Mouse (Mus musculus) left cerebral cortex, adult 9 months (tissue): ENCODE data around the gene Ntng1.

ENCODE experiments used
- DNase-seq, 2 experiments: peaks; one replicate each; pipeline ENCODE4 v3.0.0; 2022; ENCODE audit warnings: low spot score in 2 of 2

Gene Ntng1

DNA sequence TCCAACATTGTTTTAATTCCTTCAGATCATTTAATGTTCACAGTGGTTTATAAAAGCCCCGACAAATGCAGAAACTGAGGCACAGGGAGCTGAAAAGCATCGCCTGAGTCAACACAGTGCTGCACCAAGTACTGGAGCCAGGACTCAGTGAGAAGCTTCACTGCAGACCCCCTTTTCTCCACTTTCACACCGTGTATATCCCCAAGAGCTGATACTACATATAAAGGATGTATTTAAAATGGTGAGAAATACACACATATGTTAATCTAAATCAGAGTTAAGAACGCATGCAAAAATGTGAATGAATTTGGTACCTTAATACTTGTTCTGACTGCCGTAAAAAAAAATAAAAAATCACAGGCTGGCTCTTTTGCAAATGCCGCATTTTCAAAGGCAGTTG is 88.4 kb downstream of the Ntng1 start:
- DNase-seq, result no peak

DNA sequence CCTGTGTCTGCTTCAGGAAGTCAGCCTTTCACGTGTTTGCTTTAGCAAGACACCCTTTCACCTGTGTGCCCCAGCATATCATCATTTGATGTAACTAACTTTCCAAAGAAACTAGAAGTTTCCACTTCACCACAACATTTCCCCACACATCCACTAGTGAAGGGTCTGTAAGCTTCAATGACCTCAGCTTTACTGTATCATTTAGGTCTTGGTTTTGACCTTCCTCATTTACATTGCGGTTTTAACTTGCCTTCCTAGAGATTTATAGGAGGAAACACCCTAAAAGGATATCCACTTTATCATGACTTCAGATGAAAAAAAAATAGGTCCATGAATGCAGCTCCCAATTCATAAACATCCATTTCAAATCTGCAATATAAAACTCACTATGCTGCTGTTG is 89.7 kb downstream of the Ntng1 start:
- no peak for DNase-seq

DNA sequence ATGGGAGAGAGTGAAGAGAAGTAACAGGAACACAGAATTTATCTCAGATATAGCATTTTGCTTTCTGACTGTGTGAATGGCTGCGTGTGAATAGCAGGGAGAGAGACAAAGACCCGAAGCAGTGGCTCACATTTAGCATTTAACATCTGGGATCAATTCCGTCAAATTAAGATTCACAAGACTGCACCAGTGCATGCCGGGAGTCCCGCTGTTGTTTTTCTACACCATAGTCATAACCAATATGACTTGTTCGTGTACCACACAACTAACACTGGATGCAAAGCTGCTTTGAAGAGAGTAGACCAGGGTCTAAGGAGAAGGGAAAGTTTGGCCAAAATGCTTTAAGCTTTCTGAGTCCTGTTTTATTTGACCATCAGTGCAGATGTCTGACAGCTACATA is 95.7 kb downstream of the Ntng1 start:
- DNase-seq, result no peak

DNA sequence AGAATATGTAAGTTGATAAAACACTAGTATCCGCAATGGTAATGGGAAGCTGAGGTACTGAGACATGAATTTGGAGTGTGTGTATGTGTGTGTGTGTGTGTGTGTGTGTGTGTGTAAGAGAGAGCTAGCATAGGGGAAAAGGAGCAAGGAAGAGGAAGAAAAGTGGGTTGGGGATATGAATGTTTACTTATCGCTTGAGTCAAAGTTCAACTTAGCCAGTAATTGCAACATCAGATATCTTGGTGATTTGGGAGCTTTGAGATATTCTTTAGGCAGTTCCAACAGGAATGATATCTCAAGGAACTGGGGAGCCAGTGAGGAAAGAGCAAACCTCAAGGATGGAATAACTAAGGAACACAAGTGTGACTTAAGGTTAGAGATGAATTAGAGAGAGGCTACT is 97.1 kb downstream of the Ntng1 start:
- DNase-seq, result no peak

DNA sequence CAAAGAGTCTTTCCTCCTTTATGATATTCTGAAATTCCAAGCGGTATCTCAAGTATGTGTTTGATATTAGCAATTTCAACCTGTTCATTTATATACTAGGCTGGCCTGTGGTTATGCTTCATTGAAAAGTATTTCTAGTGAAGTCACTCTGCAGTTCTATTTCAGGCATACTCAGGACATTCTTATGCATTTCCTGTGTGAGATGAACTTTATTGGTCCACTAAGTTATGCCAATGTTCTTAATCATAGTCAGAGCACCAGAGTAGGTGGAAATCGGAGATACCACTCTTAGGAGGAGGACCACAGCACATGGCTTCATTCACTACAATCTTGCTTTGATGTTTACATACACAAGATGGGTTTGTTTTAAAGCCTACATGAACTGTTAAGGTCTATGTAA is 99.6 kb downstream of the Ntng1 start:
- DNase-seq, result no peak

DNA sequence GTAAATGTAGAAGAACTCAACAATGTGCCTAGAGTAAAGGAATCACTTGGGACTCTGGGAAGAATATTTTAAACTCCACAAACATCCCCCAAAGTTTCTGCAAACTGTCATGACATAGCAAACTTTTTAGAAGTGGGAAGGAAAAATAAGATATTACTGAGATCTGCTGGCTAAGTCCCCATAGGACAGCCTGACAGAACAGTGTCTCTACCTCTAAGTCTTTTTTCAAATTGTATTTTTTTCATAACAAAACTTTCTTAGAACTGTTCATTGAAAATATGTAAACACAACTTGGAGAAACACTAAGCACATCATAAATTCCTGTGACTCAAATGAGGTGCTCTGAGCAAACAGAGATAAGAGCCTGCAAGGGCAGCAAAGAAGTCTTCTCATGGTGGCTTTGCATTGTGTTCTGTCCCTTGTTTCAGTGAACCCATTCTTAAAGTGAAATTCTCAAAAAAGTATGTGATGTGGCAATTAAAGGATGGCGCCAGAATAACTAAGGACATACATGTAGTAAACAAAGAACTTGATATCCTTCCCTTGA is 100.1 kb downstream of the Ntng1 start:
- no peak for DNase-seq

DNA sequence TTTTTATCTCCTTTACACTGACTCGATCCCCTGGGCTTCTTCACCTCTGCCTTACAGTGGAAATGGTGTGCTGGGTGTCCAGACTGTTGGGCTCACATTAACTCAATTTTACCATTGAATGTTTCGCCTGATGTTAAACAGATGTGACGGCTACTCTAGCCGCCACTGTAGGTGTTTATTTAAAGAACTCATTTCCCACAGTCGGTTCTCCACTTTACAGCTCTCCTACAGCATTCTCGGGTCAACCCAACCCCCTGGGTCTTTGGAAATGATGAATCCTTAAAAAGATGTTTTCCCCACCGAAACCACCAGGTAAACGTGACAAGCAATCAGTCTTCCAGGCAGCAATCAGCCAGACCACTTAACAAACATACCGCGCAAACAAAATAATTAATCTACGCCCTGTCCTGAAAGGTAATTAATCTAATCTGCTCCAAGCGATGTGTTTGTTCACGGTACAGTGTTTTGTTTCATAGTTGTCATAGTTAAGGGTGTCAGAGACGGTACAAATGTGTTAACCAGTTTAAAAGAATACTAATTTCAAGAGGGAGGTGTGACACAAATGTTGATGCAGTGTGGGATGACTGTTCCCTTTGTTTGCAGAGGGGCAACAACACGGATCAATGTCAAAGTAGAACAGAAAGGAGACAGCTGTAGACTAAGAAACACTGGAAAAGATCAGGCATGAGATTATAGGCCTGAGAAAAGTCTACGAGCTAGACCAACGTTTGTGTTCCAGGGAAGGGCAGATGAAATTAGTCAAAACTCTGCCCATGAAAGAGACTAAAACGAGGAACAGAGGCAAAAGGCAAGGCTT is 120.8 kb downstream of the Ntng1 start:
- no peak for DNase-seq

DNA sequence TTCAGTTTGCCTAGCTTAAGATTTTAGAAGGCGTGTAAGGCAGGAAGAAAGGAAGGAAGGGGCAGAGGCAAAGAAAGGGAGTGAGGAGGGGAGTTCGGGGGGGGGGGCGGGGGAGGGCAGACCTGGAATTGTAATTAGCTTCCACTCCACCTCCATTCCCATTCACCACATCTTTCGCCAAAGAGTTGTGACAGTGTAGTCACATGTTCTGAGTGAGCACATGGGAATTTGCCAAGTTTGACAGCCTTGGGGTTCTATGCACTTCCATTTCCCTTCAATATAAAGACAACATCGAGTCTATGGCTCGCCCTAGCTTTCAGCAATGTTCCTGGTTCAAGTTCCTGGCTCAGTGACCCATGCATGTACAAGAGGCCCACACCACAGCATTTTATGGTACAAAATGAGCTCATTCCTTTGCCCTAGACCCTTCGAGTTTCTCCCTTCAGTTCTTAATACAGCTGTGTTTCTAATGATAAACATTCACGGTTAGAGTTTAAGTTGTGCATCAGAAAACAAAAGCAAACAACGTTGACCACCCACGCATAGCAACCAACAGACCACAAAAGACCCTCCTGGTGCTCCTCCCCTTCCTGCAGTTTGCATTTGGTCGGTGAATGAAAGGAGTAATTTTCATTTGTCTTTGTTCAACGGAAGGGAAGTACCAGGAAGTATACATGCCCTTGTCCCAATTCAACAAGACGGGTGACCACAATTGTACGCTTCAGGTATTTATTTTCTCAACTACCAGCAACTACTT is 132.8 kb downstream of the Ntng1 start:
- DNase-seq, result no peak

DNA sequence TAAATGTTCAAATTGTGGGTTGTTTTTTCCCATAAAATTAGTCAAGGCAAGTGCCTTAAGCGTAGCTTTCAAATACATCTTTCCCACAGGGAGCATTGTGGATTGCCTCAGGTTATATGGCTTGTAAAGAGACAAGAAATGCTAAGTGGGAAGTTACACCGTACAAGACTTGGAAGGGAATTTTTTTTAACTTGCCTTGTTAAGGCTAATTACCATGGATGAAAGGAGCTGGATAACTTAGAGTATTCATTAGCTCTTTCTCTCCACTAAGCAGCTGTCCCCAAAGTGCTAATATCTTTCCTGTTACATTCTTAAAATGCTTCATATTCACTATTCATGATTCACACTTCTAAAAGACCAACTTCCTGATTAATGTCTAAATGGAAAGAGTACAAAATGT is 133.4 kb downstream of the Ntng1 start:
- DNase-seq, result peak in 1 of 2 experiments; percentile 6

DNA sequence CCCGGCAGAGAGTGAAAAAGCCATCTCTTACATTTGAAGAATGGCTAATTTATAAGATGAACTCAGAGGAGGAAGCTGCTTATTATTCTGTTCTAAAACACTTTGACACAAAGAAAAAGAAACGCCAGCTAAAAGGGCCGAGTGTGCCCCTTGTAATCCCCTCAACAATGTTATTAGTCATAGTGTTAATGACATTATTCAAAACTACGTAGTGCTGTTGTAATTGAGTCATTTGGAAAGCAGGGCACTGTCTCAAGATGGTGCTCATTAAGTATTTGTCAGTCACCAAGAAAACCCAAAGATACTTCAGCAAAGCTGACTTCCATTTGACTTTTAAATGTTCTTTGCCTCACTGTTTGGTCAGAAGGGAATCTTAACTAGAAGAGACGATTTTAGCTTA is 143.5 kb downstream of the Ntng1 start:
- no peak for DNase-seq

DNA sequence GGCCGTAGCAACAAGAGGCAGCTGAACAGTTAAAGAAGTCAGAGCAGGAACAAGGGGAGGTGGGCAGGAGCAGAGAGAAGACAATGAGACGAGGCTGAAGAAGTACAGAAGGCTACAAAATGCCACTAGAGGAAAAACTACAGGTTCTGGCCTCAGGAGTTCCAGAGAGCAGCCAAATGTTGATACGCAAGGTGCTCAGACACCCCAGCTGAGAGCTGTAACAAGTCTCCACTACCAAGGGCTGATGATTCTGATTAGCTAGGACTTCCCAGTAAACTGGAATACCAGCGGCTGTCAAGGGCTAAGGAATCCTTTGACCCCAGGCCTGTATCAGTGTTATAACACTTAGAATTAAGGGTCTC is 148.2 kb downstream of the Ntng1 start:
- no peak for DNase-seq

DNA sequence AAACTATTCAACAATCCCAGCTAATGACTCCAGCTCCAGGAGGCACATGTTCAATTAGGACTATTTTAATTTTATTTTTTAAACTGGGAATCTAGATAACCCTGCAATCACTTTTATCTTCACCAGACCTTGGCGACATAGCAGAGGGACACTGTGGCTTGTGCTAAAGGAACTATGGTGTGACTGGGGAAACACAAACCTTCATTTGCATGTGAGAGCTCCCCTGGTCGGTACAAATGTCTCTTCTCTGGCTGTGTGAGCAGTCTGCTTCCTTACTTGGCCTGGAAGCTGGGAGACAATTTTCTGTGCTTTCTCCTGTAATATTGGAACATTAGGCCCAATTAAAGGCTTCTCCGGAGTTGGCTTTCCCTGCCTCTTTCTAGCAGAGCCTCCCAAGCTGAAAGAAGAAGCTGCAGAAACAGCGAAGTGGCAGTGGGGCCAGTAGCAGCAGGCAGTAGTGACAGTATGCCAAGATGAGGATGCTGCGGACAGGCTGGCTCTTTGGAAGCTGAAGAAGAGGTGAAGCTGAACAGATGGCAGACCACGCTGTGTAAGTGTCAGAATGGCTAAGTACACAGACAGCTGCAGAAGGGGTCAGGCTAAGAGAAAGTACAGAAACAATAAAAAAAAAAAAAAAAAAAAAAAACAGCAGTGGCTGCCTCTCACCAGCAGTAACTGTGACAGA is 148.7 kb downstream of the Ntng1 start:
- DNase-seq, result peak in 1 of 2 experiments; percentile 6

DNA sequence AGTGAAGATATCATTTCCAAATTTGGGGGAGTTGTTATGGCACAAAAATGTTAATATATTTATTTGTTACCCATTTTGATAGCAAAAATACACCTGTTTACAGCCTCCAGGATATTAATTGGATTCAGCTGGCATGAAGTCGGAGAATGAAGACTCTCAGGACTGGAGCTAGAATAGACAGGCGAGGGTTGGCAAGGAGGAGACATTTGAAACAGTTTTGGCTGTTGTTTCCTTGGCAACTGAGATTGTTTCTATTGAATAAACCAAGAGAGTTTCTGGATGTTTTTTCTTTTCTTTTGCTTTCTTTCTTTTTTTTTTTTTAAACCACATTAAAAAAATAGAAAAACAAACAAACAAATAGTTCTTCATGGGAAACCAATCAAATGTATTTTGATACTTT is 159.7 kb downstream of the Ntng1 start:
- DNase-seq, result peak in 1 of 2 experiments; percentile 13

DNA sequence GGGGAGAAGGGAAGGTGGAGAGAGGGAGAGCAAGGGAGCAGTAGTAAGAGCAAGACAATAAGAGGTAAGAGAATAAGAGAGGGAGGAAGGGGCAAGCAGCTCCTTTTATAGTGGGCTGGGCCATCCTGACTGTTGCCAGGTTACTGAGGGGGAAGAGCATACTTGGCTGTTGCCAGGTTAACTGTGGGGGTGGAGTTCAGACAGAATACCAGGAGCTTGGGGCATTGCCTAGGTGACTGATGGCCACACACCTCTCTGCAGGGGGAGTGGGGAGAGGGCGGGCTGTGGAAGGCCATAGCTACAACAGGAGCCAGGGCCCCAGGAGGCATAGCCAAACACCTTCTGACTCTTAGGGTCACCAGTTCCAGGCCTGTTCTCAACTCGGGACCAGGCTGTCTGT is 166.2 kb downstream of the Ntng1 start:
- DNase-seq, result no peak

DNA sequence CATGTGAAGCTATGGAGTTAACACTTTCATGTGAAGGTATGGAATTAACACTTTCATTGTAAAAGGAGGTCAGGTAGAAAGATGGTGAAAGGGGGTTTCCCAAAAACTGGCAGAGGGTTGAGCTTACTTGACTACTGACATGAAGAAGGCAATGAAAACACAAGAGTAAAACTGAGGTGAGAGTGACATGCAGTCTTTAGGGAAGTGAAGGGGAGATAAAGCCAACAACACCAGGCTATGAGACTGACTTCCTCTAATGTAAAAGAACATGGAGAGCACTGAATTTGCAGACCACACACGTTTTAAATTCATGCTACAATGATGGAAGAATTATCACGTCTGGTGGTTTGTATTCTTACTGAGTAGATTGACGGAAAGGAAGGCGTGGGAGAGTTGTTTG is 168.7 kb downstream of the Ntng1 start:
- no peak for DNase-seq

DNA sequence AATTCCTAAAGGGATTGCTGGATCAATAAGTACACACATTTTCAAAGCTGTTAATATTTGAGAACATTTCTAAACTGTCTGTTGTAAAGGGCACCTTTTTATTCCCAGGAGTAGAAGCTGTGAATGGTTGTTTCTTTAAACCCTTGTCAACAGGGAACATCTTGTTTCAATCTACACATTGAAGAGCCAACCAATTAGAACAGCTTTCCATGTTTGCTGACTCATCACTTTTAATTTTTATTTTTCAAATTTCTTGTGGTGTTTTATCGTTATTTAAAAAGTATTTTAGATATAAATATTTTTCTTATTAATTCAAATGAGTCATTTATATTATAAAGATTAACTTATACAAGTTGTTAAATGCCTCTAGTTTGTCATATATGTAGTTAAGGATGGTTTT is 172.3 kb downstream of the Ntng1 start:
- no peak for DNase-seq

DNA sequence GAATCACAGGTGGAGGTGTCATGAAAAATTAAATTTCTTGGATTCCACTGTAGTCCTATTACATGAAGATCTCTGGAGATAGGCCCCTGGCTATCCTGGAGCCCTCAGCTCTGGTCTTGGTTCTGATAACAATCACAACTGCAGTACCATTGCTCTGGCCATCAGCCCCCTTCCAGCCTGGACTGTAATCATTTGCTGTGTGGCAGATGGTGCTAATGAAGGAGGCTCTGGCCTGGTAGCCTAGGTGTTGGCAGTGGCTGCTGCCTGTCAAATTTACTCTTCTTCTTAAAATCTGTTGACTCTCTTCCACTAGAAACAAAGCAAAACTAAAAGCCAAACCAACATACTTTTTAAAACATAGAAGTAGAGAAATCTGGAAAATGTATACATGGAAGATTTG is 173.6 kb downstream of the Ntng1 start:
- no peak for DNase-seq

DNA sequence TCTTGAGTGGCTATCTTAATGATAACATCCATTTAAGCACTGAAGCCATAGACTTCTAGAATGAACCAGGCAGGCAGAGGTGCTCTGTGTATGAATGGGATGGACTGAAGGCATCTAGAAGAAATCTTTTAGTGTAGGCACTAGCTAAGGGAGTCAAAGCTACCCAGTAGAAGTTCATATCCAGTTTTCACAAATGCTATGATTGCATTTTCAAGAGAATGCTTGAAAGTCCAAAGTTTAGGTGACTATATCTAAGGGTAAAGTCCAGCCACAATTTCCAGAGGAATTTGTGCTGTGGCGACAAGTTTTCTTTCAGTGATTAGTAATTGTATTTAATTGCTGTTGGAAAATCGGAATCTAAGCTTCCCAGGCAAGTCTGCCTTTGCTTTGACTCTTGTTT is 181.2 kb downstream of the Ntng1 start:
- no peak for DNase-seq

DNA sequence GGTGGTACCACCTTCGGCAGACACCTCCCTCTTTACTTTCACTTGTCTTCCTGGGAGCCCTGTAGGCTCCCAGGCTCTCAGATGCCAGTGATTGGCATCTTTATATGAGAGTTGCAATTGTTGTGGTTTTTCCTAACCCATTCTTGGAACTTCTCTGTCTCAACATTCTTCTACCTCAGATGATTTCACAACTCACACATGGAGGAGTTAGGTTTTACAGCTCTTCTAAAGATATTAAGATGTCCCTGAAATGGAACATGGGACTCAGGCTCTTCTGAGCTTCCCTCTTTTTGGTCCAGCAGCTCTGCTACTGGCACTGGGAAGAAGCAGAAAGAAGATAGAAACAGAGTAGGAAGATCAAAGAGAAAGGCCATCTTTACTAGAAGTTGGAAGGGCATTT is 200.9 kb downstream of the Ntng1 start:
- DNase-seq, result no peak

DNA sequence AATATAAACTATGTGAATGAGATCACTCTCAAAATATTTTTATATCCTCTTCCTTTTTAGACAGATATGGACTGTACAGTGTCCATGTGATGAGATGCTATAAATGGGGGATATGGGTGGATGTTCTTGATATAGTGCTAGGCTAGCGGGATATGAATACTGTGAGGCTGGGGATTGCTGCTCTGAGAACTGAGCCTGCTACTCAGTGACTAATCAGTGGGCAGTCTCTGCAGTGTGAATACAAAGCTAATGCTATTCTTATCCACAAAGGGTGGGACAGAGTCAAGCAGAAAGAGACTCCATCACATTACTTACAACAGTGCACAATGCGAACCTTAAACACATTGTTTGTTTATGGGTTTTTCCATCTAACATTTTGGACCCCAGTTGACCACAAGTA is 206.2 kb downstream of the Ntng1 start:
- DNase-seq, result peak in 1 of 2 experiments; percentile 8

DNA sequence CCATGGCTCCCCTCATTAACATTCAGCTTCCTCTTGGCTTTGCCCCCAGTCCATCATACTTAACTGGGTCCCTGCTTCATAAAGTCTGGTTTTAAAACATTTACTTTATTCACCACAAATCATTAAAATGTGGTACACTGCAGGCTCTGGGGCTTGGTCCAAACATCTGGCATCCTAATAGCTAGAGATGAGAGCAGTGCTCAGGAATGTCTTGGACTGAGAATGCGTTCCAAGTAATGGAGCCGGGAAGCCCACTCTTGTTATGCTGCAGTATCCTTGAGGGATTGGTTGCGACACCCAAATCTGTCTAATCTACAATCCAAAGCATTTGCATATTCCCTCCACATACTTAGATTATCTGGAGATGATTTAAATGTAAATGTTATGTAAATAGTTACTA is 207.5 kb downstream of the Ntng1 start:
- no peak for DNase-seq

DNA sequence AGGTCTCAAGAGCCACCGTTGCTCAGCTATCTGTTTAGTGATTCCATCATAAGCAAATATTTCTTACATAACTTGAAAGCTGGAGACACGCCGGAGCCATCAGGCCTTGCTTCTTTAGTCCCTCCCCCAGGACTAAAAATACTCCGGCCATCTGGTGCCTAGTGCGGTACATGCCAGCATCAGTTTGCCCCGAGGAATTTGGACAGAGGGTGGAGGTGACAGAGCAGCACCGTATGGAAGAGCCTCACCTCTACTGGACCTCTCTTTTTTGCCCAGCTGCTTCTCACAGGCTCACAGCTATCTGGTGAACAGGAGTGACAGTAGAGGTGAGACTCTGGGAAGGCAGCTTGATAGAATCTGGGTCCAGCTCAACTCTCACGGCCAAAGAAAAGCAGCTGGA is 211.6 kb downstream of the Ntng1 start:
- peak in 1 of 2 experiments; percentile 63 for DNase-seq

DNA sequence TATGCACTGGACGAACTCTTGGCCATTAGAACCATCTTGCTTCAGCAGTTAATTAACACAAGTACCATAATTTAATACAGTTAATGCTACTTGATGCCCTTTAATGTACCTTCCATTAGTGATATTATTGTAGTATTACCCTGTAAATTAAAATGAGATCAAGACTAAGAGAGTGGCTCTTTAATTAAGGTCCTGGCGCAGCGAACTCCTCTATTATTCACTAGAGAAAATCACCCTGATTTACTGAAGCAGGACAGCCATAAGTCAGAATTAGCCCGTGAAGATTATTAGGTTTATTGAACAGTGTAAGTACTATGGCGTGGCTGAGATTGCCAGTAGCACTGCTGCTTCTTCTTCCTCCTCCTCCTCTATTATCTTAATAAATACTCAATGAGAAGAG is 212.8 kb downstream of the Ntng1 start:
- DNase-seq, result no peak
